Mouse (Mus musculus): ENCODE results near the gene Prr5. TPM values are rescaled to one million over a fixed set of nuclear protein-coding genes. Genes with fewer than 3 reads are reported as not detected.

Gene Prr5
- polyA plus RNA-seq, 2 experiments, result 3.0 to 5.2 TPM

DNA sequence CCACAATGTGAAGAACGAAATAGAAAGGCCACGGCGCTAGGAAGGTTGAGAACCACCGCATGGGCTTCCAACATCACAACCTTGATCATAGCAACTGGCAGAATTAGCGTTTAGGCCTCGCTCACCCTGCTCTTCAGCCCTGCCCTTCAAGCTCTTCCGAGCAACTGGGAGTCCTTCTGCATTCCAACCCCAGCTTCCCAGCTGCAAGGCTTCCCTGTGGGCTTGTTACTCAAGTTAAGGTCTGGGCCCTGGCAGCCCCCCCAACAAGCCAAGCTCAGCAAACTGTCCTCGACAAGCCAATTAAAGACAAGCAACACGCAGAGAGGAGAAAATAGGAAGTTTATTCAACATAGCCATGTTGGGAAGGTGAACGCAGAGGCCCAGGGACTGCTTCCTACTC lies 14.4 kb upstream of the Prr5 start:
- Histone ChIP-seq H3K9me3 (ENCODE audit: control insufficient read depth, low read length) (no peaks in the 10 kb centered on the region), H3K9ac (replicated peaks) (no peak overlapping the region), H3K27ac (no peak overlapping the region), H3K4me3 (ENCODE audit: insufficient read depth in 1 of 2, low read depth in 2 of 2, low read length in 2 of 2) (no peak overlapping the region), H3K27me3 (ENCODE audit: control insufficient read depth, insufficient read depth, low read length) (peaks cover 3% of the 10 kb centered on the region), H3K4me1 (replicated peaks; ENCODE audit: control insufficient read depth in 2 of 2, insufficient read depth in 2 of 2, low read length in 1 of 2) (peaks cover 0 to 6% of the 10 kb centered on the region in 2 experiments; a peak in 1 of 4 replicates), H3K4me2 (ENCODE audit: low read depth) (no peak overlapping the region), H3K36me3 (replicated peaks; ENCODE audit: control insufficient read depth, insufficient read depth, low read depth) (no peaks in the 10 kb centered on the region)
- ATAC-seq (ENCODE audit: insufficient read depth) (no peak), DNase-seq (ENCODE audit: low read depth in 3 of 3, low spot score in 3 of 3) (no peak)
- 41% methylated on average over 10 of the region's 10 CpGs for WGBS (ENCODE audit: insufficient replicate concordance)
- TF ChIP-seq CTCF (IDR thresholded peaks at IDR 0.05; ENCODE audit: low read depth), result no peak

DNA sequence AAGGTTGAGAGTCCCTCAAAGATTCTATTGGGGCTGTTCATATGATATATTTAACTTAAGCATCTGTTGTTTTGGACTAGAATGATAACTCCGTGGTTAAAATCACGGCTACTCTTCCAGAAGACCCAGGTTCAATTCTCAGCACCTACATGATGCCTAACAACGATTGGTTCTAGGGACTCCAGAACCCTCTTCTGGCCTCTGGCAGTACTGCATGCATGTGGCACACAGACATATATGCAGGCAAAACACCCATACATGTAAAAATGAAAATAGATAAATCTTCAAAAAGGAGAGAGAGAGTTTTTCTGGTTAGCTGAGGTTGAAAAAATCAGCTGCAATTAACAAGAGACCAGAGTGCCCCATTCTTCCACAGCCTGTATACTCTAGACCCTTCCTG lies 12.7 kb upstream of the Prr5 start:
- Histone ChIP-seq H3K4me1 (replicated peaks; ENCODE audit: control insufficient read depth in 2 of 2, insufficient read depth in 2 of 2, low read length in 1 of 2) (peaks cover 0 to 6% of the 10 kb centered on the region in 2 experiments; a peak in 1 of 4 replicates), H3K27ac (no peak overlapping the region), H3K9me3 (ENCODE audit: control insufficient read depth, low read length) (no peaks in the 10 kb centered on the region), H3K9ac (replicated peaks) (no peak overlapping the region), H3K4me2 (ENCODE audit: low read depth) (no peak overlapping the region), H3K27me3 (ENCODE audit: control insufficient read depth, insufficient read depth, low read length) (peaks cover 3% of the 10 kb centered on the region), H3K4me3 (ENCODE audit: insufficient read depth in 1 of 2, low read depth in 2 of 2, low read length in 2 of 2) (no peak overlapping the region), H3K36me3 (replicated peaks; ENCODE audit: control insufficient read depth, insufficient read depth, low read depth) (no peaks in the 10 kb centered on the region)
- no peak for DNase-seq (ENCODE audit: low read depth in 3 of 3, low spot score in 3 of 3)
- TF ChIP-seq EP300 (IDR thresholded peaks at IDR 0.05; ENCODE audit: low read depth), result no peak
- 0 out of 2 replicates have a peak, but pooled peaks have one; percentile 6 for TF ChIP-seq CTCF (IDR thresholded peaks at IDR 0.05; ENCODE audit: low read depth)
- no peak for ATAC-seq (ENCODE audit: insufficient read depth)
- WGBS (ENCODE audit: insufficient replicate concordance), result 73% methylated on average over 3 of the region's 3 CpGs

DNA sequence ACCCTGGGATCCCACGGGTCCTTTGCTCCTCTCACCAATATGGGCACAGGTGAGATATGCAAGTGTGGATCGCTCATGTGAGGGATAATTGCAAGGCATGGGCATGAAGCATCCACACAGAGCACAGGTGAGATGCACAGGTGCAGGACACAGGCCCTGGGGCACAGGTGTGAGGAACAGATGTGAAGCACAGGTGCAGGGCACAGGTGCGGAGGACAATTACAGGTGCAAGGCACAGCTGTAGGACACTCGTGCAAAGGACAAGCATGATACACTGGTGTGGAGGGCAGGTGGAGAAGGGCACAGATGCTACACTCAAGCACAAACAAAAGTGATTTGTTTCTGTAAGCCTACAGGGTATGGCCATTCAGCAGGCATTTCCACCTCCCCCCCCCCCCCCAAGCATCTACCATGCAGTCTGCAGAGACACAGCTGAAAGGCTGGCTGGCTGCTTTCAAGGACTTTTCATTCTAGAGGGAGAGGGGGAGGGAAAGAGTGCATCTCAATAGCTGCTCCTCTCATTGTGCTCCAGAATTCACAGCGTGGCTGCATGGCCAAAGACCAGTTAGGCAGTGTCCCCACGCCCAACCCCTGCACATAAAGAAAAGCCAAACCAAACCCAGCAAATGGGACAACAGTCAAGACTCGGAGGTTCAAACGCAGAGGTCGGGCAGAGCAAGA lies 11.9 kb upstream of the Prr5 start:
- Histone ChIP-seq H3K36me3 (replicated peaks; ENCODE audit: control insufficient read depth, insufficient read depth, low read depth) (no peaks in the 10 kb centered on the region), H3K27me3 (ENCODE audit: control insufficient read depth, insufficient read depth, low read length) (peaks cover 3% of the 10 kb centered on the region), H3K9ac (replicated peaks) (no peak overlapping the region), H3K27ac (no peak overlapping the region), H3K4me3 (ENCODE audit: insufficient read depth in 1 of 2, low read depth in 2 of 2, low read length in 2 of 2) (no peak overlapping the region), H3K4me1 (replicated peaks; ENCODE audit: control insufficient read depth in 2 of 2, insufficient read depth in 2 of 2, low read length in 1 of 2) (peaks cover 0 to 6% of the 10 kb centered on the region in 2 experiments; a peak in 1 of 4 replicates), H3K4me2 (ENCODE audit: low read depth) (no peak overlapping the region), H3K9me3 (ENCODE audit: control insufficient read depth, low read length) (no peaks in the 10 kb centered on the region)
- no peak for ATAC-seq (ENCODE audit: insufficient read depth)
- TF ChIP-seq EP300 (IDR thresholded peaks at IDR 0.05; ENCODE audit: low read depth) (no peak), CTCF (IDR thresholded peaks at IDR 0.05; ENCODE audit: low read depth) (no peak)
- WGBS (ENCODE audit: insufficient replicate concordance), result 53% methylated on average over 9 of the region's 9 CpGs
- no peak for DNase-seq (ENCODE audit: low read depth in 3 of 3, low spot score in 3 of 3)

DNA sequence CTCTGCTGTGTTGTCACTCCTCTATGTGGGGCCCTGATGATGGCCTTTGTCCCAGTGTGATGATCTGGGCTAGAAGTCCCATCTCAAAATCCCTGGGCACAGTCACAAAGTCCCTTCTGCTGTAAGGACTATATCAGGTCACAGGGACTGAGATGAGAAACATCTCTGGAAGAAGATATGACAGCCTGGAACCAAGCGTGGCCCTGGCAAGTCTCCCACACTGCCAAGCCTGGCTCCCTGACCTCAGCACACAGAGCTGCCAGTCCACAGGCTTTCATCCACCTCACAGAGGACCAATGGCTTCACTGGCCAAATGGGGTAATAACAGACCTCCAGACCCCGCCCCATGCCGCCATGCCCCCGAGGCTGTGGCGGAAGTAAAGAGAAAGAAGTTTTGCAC lies 10.8 kb upstream of the Prr5 start:
- no peak overlapping the region for H3K4me2 ChIP-seq (ENCODE audit: low read depth)
- H3K9me3 ChIP-seq (ENCODE audit: control insufficient read depth, low read length), result no peaks in the 10 kb centered on the region
- 60% methylated on average over 5 of the region's 5 CpGs for WGBS (ENCODE audit: insufficient replicate concordance)
- H3K4me3 ChIP-seq (ENCODE audit: insufficient read depth in 1 of 2, low read depth in 2 of 2, low read length in 2 of 2), result no peak overlapping the region
- H3K4me1 ChIP-seq (replicated peaks; ENCODE audit: control insufficient read depth in 2 of 2, insufficient read depth in 2 of 2, low read length in 1 of 2), result peaks cover 0 to 6% of the 10 kb centered on the region in 2 experiments; a peak in 1 of 4 replicates
- H3K9ac ChIP-seq (replicated peaks), result no peak overlapping the region
- no peak for ATAC-seq (ENCODE audit: insufficient read depth)
- H3K27ac ChIP-seq, result no peak overlapping the region
- peaks cover 4% of the 10 kb centered on the region for H3K27me3 ChIP-seq (ENCODE audit: control insufficient read depth, insufficient read depth, low read length)
- TF ChIP-seq EP300 (IDR thresholded peaks at IDR 0.05; ENCODE audit: low read depth) (no peak), CTCF (IDR thresholded peaks at IDR 0.05; ENCODE audit: low read depth) (no peak)
- DNase-seq (ENCODE audit: low read depth in 3 of 3, low spot score in 3 of 3), result no peak
- H3K36me3 ChIP-seq (replicated peaks; ENCODE audit: control insufficient read depth, insufficient read depth, low read depth), result no peaks in the 10 kb centered on the region

DNA sequence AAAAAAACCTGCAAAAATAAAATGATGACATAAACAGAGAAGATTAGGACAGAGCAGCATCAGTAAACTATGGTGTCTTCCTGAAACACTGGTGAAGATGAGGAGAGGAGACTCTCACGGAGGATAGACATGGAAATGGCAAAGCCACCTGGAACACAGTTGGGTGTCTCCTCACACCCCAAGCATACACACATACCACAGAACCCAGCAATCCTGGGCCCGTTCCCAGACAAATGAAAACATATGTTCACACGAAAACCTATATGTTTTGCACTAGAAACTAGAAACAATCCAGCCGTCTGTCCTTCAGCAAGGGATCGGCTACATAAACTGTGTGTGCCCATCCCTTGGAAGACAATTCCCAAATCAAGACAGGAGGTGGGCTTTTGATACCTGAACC lies 9.6 kb upstream of the Prr5 start:
- WGBS (ENCODE audit: insufficient replicate concordance), result 68% methylated on average over 5 of the region's 5 CpGs
- no peak overlapping the region for H3K4me3 ChIP-seq (ENCODE audit: insufficient read depth in 1 of 2, low read depth in 2 of 2, low read length in 2 of 2)
- no peaks in the 10 kb centered on the region for H3K36me3 ChIP-seq (replicated peaks; ENCODE audit: control insufficient read depth, insufficient read depth, low read depth)
- no peak overlapping the region for H3K9ac ChIP-seq (replicated peaks)
- TF ChIP-seq EP300 (IDR thresholded peaks at IDR 0.05; ENCODE audit: low read depth), result no peak
- TF ChIP-seq CTCF (IDR thresholded peaks at IDR 0.05; ENCODE audit: low read depth), result no peak
- no peak for DNase-seq (ENCODE audit: low read depth in 3 of 3, low spot score in 3 of 3)
- H3K27ac ChIP-seq, result no peak overlapping the region
- ATAC-seq (ENCODE audit: insufficient read depth), result no peak
- no peak overlapping the region for H3K4me2 ChIP-seq (ENCODE audit: low read depth)
- no peaks in the 10 kb centered on the region for H3K9me3 ChIP-seq (ENCODE audit: control insufficient read depth, low read length)
- H3K4me1 ChIP-seq (replicated peaks; ENCODE audit: control insufficient read depth in 2 of 2, insufficient read depth in 2 of 2, low read length in 1 of 2), result peaks cover 0 to 4% of the 10 kb centered on the region in 2 experiments; a peak in 1 of 4 replicates
- peaks cover 5% of the 10 kb centered on the region; the same call in 1 of the 2 replicates for H3K27me3 ChIP-seq (ENCODE audit: control insufficient read depth, insufficient read depth, low read length)
